Mouse (Mus musculus) heart, adult 8-10 months (tissue): Measurements from ENCODE around the gene Ms4a6b. TPM values are rescaled to one million over a fixed set of nuclear protein-coding genes. Genes with fewer than 3 reads are reported as not detected.
"Not testable (repeated sequence)": the region's sequence is repeated elsewhere in the genome, so short reads cannot be mapped to it uniquely, and the experiment has no call there.

ENCODE experiments used
- DNase-seq: peaks from one replicate; pipeline ENCODE4 v3.0.0; 2022; ENCODE audit warnings: low spot score
- total RNA-seq, 4 experiments: library from RNA; stranded (reverse); gene quantifications; 2 replicates each; pipeline ENCODE4 v1.2.4; 2022

The Ms4a6b gene
- total RNA-seq, 4 experiments from 2014 or later = 2.4 to 5.9 (median 3.6) TPM

DNA sequence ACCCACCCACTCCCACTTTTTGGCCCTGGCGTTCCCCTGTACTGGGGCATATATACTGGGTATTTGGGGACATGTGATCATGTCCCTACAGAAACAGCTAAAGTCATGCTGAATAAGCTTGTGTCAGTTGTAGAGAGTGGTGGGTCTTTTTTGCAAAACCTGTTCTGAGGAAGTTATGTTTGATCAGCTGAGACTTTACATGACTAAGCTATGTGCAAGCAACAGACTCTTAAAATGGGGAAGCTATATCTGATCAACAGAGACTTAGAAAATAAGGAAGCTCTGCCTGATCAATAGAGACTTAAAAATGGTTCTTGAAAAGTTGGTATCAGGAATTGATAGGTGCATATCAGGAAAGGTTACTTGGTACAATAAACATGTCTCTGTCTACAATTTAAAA, 17.1 kb downstream of the Ms4a6b start:
- no peak for DNase-seq

DNA sequence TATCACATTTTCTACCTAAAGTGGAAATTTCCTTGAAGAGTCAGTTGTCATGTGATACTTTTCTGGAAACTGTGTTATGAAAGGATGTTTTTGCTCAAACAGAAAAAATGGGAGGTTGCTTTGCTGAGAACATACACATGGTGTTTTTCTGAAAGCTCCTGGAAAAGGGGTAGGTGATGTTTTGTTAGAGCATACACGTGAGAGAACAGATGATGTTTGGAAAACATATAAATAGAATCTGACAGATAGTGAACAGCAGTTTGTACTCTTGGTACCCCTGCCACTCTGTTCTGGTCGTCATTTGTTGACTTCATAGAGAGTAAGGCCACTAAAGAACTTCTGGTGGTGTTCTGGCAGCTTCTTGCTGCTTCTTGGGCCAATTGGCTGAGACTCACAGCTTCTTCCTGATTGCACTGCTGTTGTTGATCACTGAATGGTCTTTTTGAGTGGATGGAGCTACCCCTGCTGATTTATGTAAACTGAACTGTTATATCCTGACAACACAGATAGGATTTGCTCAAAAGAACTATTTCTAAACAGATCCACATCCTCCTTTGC, 17.7 kb downstream of the Ms4a6b start:
- DNase-seq = peak; percentile 67

DNA sequence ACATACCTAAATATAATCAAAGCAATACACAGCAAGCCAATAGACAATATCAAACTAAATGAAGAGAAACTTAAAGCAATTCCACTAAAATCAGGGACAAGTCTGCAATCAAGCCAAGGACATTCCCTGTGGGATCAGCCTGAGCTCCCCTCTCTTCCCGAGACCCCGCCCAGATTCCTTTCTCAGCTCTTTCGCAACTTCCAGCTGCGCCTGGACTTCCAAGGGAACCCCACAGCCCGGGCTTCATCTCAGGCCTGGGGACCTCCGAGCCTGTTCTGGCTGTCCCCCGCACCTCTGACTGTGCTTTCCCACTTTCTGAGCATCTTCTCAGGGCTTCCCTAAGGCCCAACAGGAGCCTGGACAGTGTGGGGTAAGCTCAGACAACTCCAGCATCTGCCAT, 20.3 kb downstream of the Ms4a6b start, which contains the start of gene Ms4a4d:
Gene Ms4a4d (plus strand): TSS at position 209 of the 400 bp plus-strand sequence.
- DNase-seq = peak; percentile 57

DNA sequence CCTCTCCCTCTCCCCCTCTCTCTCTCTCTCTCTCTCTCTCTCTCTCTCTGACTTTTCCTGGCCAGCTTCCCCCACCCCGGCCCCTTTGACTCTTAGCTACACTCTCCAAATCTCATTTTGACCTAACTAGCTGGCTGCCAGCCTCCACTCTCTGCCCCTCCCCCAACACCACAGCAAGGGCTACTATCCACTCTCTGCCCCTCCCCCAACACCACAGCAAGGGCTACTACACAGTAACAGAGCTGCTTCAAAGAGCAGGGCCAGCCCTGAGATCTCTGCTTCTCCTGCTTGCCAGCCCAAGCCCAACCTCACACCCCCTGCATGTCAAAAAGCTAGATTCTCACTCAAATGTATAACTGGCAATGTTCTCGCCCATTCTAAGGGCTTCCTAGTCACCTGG, 21.0 kb downstream of the Ms4a6b start:
- DNase-seq = no peak

DNA sequence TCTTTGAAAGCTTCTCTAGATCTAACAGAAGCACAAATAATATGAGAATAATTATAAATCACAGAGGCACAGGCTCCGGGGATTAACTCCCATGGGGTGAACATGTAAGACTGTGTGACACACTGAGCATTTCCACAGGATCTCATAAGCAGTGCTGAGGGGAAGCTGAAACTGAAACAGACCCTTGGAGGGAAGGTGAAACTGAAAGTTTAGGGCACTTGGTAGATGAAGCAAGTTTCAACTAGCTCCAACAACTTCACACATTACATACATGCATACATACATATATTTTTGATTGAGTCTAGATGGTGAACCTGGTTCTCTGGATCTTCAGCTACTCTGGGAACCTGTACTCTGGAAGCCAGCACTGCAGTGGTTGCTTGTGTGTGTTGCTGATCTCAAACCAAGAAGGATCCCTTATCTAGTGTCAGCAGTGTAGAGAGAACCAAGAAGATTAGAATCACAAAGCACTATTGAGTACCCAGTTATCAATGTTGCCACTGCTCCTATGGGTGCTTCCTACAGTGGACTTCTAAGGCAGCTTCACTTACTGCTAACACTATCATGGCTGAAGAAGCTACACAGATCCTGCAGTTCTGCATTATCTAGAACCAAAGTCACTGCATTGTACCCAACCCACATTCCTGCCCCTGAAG, 24.0 kb downstream of the Ms4a6b start:
- peak; percentile 31 for DNase-seq

DNA sequence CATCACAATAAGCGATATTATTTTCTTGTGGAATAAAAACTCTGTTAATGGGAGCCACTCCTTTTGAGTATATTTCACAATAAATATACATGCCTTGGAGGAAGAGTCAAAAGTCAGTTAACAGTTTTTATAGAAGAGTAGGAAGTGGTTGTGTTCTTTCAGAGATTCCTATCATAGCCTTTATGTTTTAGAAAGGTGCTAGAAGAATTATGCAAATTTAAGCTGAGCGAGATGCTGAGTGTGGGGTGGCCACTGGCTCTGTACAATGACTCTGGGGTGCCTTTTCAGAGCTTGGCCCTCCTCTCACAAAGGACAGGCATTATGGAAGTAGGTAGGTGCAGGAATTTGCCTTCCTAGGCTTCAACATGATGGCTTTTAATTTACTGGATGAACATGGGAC, 28.1 kb downstream of the Ms4a6b start:
- not testable (repeated sequence) for DNase-seq

DNA sequence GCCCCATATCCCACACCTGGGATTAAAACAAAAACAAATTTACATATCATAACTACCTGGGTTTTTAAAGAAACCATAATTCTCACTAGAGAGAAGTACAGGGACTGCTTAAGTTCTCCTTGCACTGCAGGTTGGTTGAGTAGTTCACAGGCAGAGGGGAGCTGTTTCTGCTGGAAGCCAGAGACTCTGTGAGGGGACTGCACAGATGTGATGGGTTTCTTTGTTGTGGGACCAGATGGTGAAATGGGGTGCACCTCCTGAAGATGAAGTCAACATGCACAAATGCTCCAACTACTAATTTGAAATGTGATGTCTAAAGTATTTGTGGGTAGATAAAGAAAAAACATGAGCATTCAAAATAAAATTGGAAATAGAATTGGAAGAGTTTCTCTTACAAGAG, 31.6 kb downstream of the Ms4a6b start:
- DNase-seq = no peak

DNA sequence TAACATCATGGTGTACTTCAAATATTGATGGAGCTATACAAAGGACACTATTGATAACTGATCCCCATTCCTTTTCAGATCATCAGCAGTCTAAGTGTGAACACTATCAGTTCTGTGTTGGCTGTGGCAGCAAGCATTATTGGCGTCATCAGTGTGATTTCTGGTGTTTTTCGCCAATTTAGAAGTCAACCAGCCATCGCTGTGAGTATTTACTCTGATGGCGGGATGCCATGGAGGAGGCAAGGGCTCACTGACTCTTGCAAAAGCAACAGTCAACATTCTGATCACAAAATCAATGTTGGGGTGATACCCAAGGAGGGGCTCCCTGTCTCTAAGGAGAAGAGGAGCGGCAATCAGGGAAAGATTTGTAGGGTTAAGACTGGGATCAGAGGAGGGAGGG, 38.4 kb downstream of the Ms4a6b start:
- no peak for DNase-seq

DNA sequence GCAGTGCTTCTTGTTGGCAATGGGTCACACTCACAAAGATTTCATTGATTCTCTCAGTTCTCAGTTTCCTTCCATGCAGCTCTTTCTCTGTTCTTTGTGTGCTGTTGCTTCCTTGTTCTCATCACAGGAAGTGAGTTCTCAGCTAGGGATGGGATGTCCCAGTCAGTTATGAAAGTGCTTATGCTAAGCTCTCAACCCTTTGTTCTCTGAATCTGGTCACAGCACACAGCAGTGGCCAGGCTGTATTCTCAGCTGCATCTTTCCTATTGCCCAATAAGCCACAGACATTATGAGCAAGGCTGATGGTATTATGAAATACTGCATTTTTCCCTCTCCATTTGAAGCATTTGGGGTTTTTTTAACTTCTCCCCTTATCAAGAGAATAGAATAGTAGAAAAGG, 43.2 kb downstream of the Ms4a6b start:
- DNase-seq = peak; percentile 21

DNA sequence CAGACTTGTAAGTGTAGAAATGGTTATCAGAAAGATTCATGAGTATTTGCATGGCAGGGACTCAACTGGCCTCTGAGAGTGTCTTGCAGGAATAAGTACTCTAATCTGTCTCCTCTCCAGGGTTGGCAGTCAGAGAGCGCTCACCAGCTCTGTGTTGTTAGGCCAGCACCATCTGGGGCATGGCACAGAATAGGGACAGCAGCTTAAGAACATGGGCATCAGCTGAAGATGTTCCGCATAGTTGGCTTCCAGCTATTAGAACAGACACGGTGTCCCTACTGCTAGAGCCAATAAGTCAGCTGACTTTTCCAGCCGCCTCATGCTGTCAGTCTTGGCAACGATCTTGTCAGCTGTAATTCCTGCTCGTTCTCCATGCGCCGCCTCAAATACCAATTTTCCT, 58.7 kb downstream of the Ms4a6b start:
- DNase-seq = no peak

Other genes starting within 250 kb of the Ms4a6b start
- not detected for gene Ms4a5, start 232.6 kb upstream of the Ms4a6b start, total RNA-seq
- under 1 TPM in 3 of 4 experiments, not detected in 1; 0.12 to 0.20 (median 0.13) TPM for gene Ms4a14, start 202.1 kb upstream of the Ms4a6b start, total RNA-seq
- 1 to 10 TPM in 2 of 4 experiments, under 1 TPM in 2; 0.59 to 1.9 (median 1.2) TPM for gene Ms4a7, start 180.4 kb upstream of the Ms4a6b start, total RNA-seq
- 1 to 10 TPM; 1.5 to 5.5 (median 2.8) TPM for gene Ms4a4a, start 141.0 kb upstream of the Ms4a6b start, total RNA-seq
- gene Ms4a4c, start 111.7 kb upstream of the Ms4a6b start, total RNA-seq = under 1 TPM in 1 of 4 experiments, not detected in 3; 0.34 TPM
- gene Ms4a4b, start 73.0 kb upstream of the Ms4a6b start, total RNA-seq = under 1 TPM; 0.19 to 0.79 (median 0.37) TPM
- gene Ms4a6c, start 47.1 kb upstream of the Ms4a6b start, total RNA-seq = 1 to 10 TPM; 3.7 to 4.7 (median 4.1) TPM
- gene Gm8369, start 30.6 kb upstream of the Ms4a6b start, total RNA-seq = under 1 TPM in 2 of 4 experiments, not detected in 2; 0.40 to 0.57 TPM
- 1 to 10 TPM; 4.9 to 6.9 (median 6.7) TPM for gene Ms4a4d, start 20.3 kb downstream of the Ms4a6b start, total RNA-seq
- 1 to 10 TPM; 2.1 to 3.5 (median 3.0) TPM for gene Ms4a6d, start 88.3 kb downstream of the Ms4a6b start, total RNA-seq
- gene Ms4a2, start 107.2 kb downstream of the Ms4a6b start, total RNA-seq = not detected
- gene Ms4a3, start 124.3 kb downstream of the Ms4a6b start, total RNA-seq = not detected
- gene Oosp2, start 144.0 kb downstream of the Ms4a6b start, total RNA-seq = not detected
- not detected for gene Oosp1, start 174.6 kb downstream of the Ms4a6b start, total RNA-seq
- gene Oosp3, start 180.5 kb downstream of the Ms4a6b start, total RNA-seq = not detected
- gene Gif, start 231.0 kb downstream of the Ms4a6b start, total RNA-seq = not detected